Mouse (Mus musculus) brain, embryonic 14.5 days (tissue): ENCODE measurements around the gene Zdhhc24.

Source experiments
- CTCF ChIP-seq: fragments of 200-500 bp; IDR thresholded peaks from 2 replicates; pipeline ENCODE4 v1.5.1; 2012; ENCODE audit warnings: inconsistent platforms, mild to moderate bottlenecking, moderate library complexity, borderline replicate concordance; ENCODE audit not compliant: insufficient read depth, insufficient read length; ENCODE audit errors: extremely low read depth
- POLR2A ChIP-seq: fragments of 200-500 bp; IDR thresholded peaks from 2 replicates; pipeline ENCODE4 v1.6.1; 2012; ENCODE audit warnings: mild to moderate bottlenecking, inconsistent platforms, borderline replicate concordance; ENCODE audit not compliant: poor library complexity, insufficient read depth, insufficient read length, severe bottlenecking; ENCODE audit errors: extremely low read depth

DNA sequence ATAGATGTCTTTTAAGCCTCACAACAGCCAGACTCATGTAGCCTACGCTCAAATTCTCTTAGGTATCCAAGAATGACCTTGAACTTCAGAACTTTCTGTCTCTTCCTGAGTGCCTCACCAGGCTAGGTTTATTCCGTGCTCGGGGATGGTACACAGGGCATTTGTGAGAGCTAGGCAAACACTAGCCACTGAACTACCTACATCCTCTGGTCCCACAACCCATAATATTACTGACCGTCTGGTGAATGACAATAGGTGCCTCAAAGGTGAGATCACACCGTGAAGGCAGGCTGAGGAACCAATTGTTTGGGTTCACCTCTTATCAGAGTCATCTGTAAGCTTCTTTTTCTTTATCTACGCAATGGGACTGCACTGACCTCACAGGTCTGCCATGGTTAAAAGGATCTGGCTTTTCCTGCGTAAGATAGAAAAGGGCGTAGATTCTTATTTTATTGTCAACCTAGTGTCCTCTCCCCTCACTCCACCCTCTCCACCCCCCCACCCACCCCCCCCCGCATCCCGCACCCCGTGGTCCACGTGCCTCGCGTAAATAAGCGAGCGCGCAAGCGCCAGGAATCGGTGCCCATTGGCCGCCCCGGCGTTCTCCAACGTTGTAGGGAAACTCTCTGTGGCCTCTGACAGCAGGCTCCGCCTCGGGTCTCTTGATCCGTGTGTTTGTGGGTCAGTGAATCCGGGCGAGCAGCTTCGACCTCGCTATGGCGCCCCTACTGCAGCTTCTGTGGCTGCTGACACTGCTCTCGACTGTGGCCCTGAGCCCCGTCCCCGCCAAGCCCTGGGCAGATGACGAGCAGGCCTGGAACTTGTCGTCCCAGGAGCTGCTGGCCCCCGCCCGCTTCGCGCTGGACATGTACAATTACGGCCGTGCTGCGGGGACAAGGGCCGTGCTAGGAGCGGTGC is 23.7 kb upstream of the Zdhhc24 start, which contains the start of gene Ctsf:
- TF ChIP-seq CTCF (no peak), POLR2A (no peak)
